Mouse (Mus musculus): ENCODE data around the gene Arhgap24.
A peak's percentile ranks its signal among the peaks of the same experiment; 100 is the strongest.

Arhgap24 gene

GRCm38 (mm10) chr5:102481215-102482211, at the start of gene Arhgap24:
Arhgap24 (plus strand) TSS chr5:102481391.
- DNase-seq (ENCODE audit: low spot score in 2 of 2), result peak; percentile 46 to 52

DNA sequence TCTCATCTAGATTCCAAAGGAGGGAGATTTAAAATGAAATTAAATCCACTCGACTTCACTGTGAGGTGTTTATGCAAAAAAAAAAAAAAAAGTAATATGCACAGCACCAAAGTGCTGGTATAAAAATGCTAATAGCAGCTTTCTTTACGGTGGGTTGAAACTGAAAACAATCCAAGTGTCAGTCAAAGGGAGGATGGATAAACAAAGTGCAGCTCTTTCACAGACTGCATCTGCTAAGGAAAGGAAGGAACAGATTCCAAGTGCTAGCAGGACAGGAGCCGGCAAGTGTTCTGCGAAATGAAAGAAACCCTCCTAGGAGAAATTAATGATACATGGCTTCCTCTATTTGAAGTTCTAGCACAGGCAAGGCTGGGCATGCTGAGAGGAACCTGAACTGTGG, 47.0 kb upstream of the Arhgap24 start:
- DNase-seq (ENCODE audit: low spot score in 2 of 2), result no peak

DNA sequence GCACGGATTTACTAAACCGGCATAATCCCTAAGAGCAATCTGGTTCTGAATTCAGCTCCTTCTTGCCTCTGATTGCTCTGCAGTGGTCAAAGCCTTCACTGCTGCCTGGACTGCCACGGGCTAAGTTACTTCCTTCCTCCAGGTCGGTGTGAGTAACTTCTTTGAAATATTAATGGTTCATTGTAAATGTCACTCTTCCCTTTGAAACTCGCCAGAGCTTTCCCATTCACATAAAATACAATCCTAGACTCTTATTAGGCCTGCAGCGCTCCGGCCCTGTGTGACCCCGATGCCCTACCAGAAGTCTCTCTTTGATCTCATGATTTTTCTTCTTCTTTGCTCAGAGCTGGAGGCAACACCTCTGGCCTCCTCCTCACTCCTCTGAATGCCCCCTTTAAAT, 44.6 kb upstream of the Arhgap24 start:
- DNase-seq (ENCODE audit: low spot score in 2 of 2), result no peak

GRCm38 (mm10) chr5:102439119-102439877, 41.9 kb upstream of the Arhgap24 start:
- peak; percentile 27 to 44 for DNase-seq (ENCODE audit: low spot score in 2 of 2)

- no peak for DNase-seq (ENCODE audit: low spot score in 2 of 2)
Measured at GRCm38 (mm10) chr5:102447436-102447835, 33.8 kb upstream of the Arhgap24 start.

- DNase-seq (ENCODE audit: low spot score in 2 of 2), result no peak
Measured at GRCm38 (mm10) chr5:102450897-102451296, 30.3 kb upstream of the Arhgap24 start.

- DNase-seq (ENCODE audit: low spot score in 2 of 2), result no peak
Measured at GRCm38 (mm10) chr5:102452079-102452797, 29.0 kb upstream of the Arhgap24 start.

DNA sequence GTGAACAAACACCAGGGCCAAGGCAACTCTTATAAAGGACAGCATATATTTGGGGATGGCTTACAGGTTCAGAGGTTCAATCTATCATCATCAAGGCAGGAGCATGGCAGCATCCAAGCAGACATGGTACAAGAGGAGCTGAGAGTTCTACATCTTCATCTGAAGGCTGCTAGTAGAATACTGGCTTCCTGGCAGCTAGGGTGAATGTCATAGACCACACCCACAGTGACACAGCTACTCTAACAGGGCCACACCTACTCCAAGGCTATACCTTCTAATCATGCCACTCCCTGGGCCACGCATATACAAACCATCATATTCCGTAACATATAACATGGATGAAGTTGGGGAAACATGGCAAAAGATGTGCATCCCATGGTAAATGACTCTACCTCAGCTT, 27.9 kb upstream of the Arhgap24 start:
- no peak for DNase-seq (ENCODE audit: low spot score in 2 of 2)

- no peak for DNase-seq (ENCODE audit: low spot score in 2 of 2)
Measured at GRCm38 (mm10) chr5:102455247-102455646, 25.9 kb upstream of the Arhgap24 start.

GRCm38 (mm10) chr5:102460452-102461197, 20.6 kb upstream of the Arhgap24 start:
- no peak for DNase-seq (ENCODE audit: low spot score in 2 of 2)

- DNase-seq (ENCODE audit: low spot score in 2 of 2), result no peak
Measured at GRCm38 (mm10) chr5:102462948-102463347, 18.2 kb upstream of the Arhgap24 start.

DNA sequence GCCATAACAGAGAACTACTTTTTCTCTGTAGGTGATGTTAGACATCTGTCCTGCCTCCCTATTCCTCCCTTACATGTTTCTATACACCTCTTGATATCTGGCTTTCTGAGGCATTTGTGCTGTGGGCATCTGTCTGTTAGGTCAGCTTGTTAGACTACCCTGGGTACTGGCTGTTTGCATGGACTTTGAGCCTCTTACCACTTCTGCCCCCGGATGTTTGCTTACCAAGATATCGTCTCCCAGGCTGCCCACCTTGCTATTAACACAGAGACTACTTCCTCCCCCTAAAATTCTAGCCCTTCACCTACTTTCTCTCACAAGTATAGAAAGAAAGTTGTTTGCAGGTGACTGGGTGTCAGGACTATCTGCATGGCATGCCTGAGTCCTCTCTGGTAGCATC, 15.8 kb upstream of the Arhgap24 start:
- no peak for DNase-seq (ENCODE audit: low spot score in 2 of 2)

DNA sequence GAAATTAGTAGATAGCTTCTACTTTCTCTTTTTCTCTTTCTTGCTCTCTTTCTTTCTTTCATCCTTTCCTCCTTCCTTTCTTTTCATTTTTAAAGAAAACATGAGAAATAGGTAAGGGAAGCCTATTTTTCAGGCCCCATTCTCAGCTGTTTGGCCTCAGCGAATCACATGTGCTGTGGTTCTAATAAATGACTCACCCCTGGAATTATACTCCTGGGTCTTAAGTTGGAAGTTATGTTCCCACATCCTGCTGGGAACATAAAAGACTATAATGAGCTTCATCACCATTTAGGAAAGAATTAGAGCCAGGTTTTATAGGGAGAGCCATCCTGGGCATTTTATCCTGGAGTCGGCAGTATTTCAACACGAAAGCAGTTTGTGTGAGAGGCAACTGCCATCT, 12.9 kb upstream of the Arhgap24 start:
- no peak for DNase-seq (ENCODE audit: low spot score in 2 of 2)

DNA sequence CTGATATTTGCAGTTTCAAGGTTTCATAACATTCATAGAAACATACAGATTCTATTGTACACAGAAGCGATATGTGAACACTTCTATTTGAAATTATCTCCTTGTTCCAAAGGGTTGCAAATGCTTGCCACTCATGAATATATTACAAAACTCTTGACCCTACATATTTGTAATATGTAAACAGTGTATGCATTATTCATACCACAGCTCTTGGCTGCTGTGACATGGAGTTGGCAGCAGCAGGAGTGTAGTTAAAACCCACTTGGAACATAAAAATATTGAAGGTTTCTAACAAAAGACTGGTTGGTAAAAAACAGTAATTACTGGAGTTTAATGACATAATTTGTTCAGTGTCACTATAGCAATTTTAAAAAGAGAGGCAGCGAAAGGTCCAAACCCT, 10.9 kb upstream of the Arhgap24 start:
- DNase-seq (ENCODE audit: low spot score in 2 of 2), result no peak

DNA sequence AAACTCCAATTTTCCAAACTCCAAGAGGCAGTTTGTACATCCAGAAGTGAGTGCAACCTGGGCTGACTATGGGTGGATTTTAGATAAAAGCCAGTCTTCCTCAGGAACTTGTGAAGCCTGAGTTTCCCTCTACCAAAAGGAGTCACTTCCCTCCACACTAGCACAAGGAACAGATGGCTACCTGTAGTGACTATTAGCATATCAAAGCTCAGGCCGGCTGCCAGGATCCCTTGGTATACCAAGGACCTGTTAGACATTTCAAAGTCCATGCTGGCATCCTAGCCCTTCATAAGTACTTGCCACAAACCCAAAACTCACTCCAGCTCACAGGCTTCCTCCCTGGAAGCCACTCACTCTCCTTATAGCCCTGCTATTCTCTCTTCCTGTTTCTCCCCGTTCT, 3.1 kb upstream of the Arhgap24 start:
- no peak for DNase-seq (ENCODE audit: low spot score in 2 of 2)

DNA sequence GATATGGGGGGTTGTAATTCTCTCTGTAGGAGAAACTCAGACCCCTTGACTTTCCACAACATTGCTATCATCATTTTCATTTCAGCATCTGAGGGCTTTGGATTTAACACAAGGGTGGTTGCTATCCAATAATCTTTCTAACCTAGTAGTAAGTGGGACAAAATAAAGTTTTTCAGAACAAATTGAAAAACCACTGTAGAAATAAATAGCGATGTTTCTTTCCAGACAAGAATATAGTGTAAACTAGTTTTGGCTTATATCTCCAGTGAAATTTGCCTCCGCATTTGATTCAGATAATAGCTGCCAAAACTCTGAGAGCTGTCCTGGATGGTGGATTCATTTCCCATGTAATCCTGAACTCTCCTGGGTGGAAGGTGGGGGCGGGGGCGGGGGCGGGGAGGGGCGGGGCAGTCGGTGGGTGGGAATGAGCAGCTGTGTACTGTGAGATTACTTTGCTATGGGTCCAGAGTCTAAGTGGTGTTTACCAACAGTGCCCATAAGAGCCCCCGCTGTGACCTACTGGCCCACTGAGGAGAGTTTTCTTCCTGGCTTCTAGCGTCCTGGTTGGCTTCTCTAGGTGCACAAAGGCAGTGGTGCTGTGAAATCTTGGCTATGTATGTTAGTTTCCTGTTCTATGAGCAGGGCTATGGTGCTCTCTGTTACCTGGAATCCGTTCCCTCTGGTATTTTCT, 2.2 kb downstream of the Arhgap24 start:
- no peak for DNase-seq (ENCODE audit: low spot score in 2 of 2)

GRCm38 (mm10) chr5:102491554-102491953, 10.4 kb downstream of the Arhgap24 start:
- no peak for DNase-seq (ENCODE audit: low spot score in 2 of 2)

GRCm38 (mm10) chr5:102492152-102492551, 11.0 kb downstream of the Arhgap24 start:
- no peak for DNase-seq (ENCODE audit: low spot score in 2 of 2)

GRCm38 (mm10) chr5:102494827-102495226, 13.6 kb downstream of the Arhgap24 start:
- DNase-seq (ENCODE audit: low spot score in 2 of 2), result no peak

DNA sequence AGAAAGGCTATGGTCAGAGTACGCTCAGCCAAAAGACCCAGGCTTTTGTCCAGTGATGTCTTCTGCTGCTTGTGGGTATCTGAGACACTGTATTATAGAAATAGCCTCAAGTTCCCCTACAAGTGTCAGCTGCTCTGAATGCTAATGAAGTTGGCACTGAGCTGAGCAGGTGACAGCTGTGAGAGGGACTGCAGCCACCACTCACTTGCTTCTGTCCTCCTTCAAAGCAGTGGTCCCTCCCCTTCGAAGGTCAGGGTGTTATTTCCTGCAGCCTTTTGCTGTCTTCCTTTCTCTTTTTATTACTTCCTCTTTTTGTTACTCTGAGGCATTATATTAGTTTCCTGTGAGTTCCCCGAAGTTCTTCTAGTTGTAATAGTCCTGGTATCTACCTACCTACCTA, 16.0 kb downstream of the Arhgap24 start:
- DNase-seq (ENCODE audit: low spot score in 2 of 2), result peak in 1 of 2 experiments; percentile 31

- no peak for DNase-seq (ENCODE audit: low spot score in 2 of 2)
Measured at GRCm38 (mm10) chr5:102498747-102499146, 17.6 kb downstream of the Arhgap24 start.

Data from right cerebral cortex, postnatal 10 days (tissue).